Mouse (Mus musculus) heart, embryonic 13.5 days (tissue): ENCODE results near the gene Brpf3. TPM values are rescaled to one million over a fixed set of nuclear protein-coding genes. Genes with fewer than 3 reads are reported as not detected.
A peak's percentile ranks its signal among the peaks of the same experiment; 100 is the strongest.
"Not testable (repeated sequence)": the region's sequence is repeated elsewhere in the genome, so short reads cannot be mapped to it uniquely, and the experiment has no call there.

Source experiments
- ATAC-seq: fragments of 200-750 bp; cut with Nextera tagmentation; 2 replicates; pipeline ENCODE4 v1.8.0; 2017; ENCODE audit warnings: moderate TSS enrichment; ENCODE audit not compliant: insufficient number of reproducible peaks, low FRiP score, low TSS enrichment; ENCODE audit errors: extremely low read depth
- H3K27ac ChIP-seq: fragments of 300-500 bp; sonication (generic); replicated peaks from 2 replicates; pipeline ENCODE4 v1.5.1; 2015; ENCODE audit warnings: moderate library complexity, mild to moderate bottlenecking, inconsistent platforms
- H3K27me3 ChIP-seq: fragments of 300-500 bp; sonication (generic); replicated peaks from 2 replicates; pipeline ENCODE4 v1.6.1; 2015; ENCODE audit warnings: mild to moderate bottlenecking, inconsistent platforms
- H3K36me3 ChIP-seq: fragments of 300-500 bp; sonication (generic); 2 replicates; pipeline ENCODE4 v1.6.1; 2015; ENCODE audit warnings: mild to moderate bottlenecking, inconsistent platforms
- H3K4me1 ChIP-seq: fragments of 300-500 bp; sonication (generic); 2 replicates; pipeline ENCODE4 v1.6.1; 2015; ENCODE audit warnings: inconsistent platforms
- H3K4me2 ChIP-seq: fragments of 300-500 bp; sonication (generic); 2 replicates; pipeline ENCODE4 v1.6.1; 2015; ENCODE audit warnings: inconsistent platforms, mild to moderate bottlenecking, moderate library complexity
- H3K4me3 ChIP-seq: fragments of 300-500 bp; sonication (generic); 2 replicates; pipeline ENCODE4 v1.5.1; 2015; ENCODE audit warnings: moderate library complexity, mild to moderate bottlenecking, inconsistent platforms
- H3K9ac ChIP-seq: fragments of 300-500 bp; sonication (generic); 2 replicates; pipeline ENCODE4 v1.6.1; 2015; ENCODE audit warnings: inconsistent platforms, mild to moderate bottlenecking, moderate library complexity
- H3K9me3 ChIP-seq: fragments of 300-500 bp; sonication (generic); 2 replicates; pipeline ENCODE4 v1.6.1; 2016; ENCODE audit warnings: inconsistent platforms
- WGBS: fragments of 180-500 bp; shearing (Covaris S2); methylation state at CpG from one replicate; pipeline ENCODE4 v1.1.7; 2015; ENCODE audit warnings: mixed read lengths; 5-methylcytosine and 5-hydroxymethylcytosine counted together
- polyA plus RNA-seq: library from polyadenylated mRNA; unstranded; fragments of >200 nt; fragmentation: Nextera tagmentation; extraction: Ambion mirVana; gene quantifications from 2 replicates; pipeline ENCODE4 v1.2.1, GENCODE M21; 2015

The Brpf3 gene
- polyA plus RNA-seq, 1 experiment from 2014 or later: 7.0 TPM

DNA sequence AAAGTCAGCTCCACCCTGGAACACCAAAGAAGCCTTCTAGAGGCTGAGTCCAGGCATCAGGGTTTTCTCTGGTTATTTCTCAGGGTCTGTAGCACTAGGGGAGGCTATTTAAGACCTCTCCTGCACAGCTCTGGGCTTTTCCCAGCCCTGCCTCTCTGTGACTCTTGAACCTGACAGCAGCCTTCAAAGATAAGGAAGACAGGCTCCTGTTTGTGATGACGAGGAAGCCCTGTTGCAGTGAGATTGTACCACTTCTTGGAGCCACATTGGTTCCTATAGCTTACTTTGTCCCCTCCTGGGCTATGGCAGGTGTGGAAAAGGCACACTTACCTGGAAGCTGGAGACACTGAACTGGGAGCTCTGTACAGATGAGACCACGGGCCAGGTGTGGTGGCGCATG is 32.0 kb downstream of the Brpf3 start:
- WGBS: 60% methylated on average over 3 of the region's 3 CpGs
- ATAC-seq: no peak
- Histone ChIP-seq H3K36me3 (peaks cover 91% of the 10 kb centered on the region), H3K27ac (peak overlapping the region; percentile 29; the same call in 1 of the 2 replicates), H3K4me3 (no peak overlapping the region), H3K4me2 (no peak overlapping the region), H3K9ac (peak overlapping the region; percentile 52; the same call in 1 of the 2 replicates), H3K9me3 (no peaks in the 10 kb centered on the region), H3K4me1 (peaks cover 55% of the 10 kb centered on the region), H3K27me3 (no peaks in the 10 kb centered on the region)

DNA sequence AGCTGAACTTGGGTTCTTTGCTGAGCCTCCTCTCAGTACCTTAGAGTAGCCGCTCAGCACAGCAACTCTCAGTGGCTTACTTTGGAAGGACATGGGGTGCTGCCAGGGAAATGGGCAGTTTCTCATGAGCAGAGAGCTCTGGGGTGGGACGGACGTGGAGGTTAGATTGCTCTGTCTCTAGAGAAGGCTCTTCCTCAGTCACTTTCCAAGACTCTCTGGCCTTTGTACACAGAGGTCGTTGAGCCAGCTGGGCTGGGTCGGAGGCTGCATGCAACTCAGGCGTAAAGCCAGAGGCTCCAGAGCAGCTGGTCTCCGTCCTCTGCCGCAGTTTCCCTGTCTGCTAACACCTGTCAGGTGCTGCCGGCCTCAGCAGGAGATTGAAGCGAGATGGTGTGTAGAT is 33.8 kb downstream of the Brpf3 start:
- Histone ChIP-seq H3K9ac (peak overlapping the region; percentile 24; the same call in 1 of the 2 replicates), H3K9me3 (no peaks in the 10 kb centered on the region), H3K36me3 (peaks cover 91% of the 10 kb centered on the region), H3K4me3 (no peak overlapping the region), H3K4me2 (no peak overlapping the region), H3K27ac (0 out of 2 replicates have a peak overlapping the region, but pooled peaks have one; percentile 24), H3K27me3 (no peaks in the 10 kb centered on the region), H3K4me1 (peaks cover 44% of the 10 kb centered on the region)
- WGBS: 42% methylated on average over 10 of the region's 10 CpGs
- ATAC-seq: no peak

- H3K4me2 ChIP-seq: no peak overlapping the region
- H3K27me3 ChIP-seq: no peaks in the 10 kb centered on the region
- no peak overlapping the region for H3K27ac ChIP-seq
- WGBS: 84% methylated on average over 7 of the region's 7 CpGs
- peaks cover 6% of the 10 kb centered on the region; the same call in 1 of the 2 replicates for H3K9me3 ChIP-seq
- ATAC-seq: no peak
- no peak overlapping the region for H3K9ac ChIP-seq
- peaks cover 17% of the 10 kb centered on the region for H3K4me1 ChIP-seq
- H3K36me3 ChIP-seq: peaks cover 67% of the 10 kb centered on the region
- H3K4me3 ChIP-seq: no peak overlapping the region
Measured at GRCm38 (mm10) chr17:28837840-28838239, 37.0 kb downstream of the Brpf3 start.

GRCm38 (mm10) chr17:28841947-28842346 is 41.1 kb downstream of the Brpf3 start:
- not testable (repeated sequence) for H3K27me3 ChIP-seq, H3K9me3 ChIP-seq, H3K4me2 ChIP-seq, H3K4me1 ChIP-seq, H3K27ac ChIP-seq, H3K4me3 ChIP-seq, H3K9ac ChIP-seq, ATAC-seq
- 95% methylated on average over 4 of the region's 4 CpGs for WGBS
- H3K36me3 ChIP-seq: peaks cover 35% of the 10 kb centered on the region

DNA sequence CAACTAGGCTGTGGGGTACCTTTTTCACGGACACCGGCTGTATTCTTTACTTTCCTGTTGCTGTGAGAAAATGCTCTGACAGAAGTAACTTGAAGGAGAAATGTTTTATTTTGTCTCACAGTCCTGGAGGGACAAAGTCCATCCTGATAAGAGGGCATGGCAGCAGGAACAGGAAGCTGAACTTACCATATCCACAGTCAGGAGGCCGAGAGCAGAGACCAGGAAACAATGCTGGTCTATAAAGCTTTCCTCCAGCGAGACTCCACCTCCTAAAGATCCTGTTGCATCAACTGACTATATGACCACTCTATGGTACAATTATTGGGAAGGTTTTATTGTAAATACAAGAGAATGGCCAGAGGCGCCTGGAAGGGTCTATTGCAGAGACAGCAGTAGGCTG is 42.8 kb downstream of the Brpf3 start:
- ATAC-seq: no peak
- no peak overlapping the region for H3K4me2 ChIP-seq
- peaks cover 18% of the 10 kb centered on the region for H3K36me3 ChIP-seq
- no peak overlapping the region for H3K4me3 ChIP-seq
- no peak overlapping the region for H3K27ac ChIP-seq
- peaks cover 12% of the 10 kb centered on the region for H3K4me1 ChIP-seq
- H3K9ac ChIP-seq: no peak overlapping the region
- H3K9me3 ChIP-seq: peaks cover 6% of the 10 kb centered on the region; the same call in 1 of the 2 replicates
- 80% methylated on average over 5 of the region's 5 CpGs for WGBS
- no peaks in the 10 kb centered on the region for H3K27me3 ChIP-seq

DNA sequence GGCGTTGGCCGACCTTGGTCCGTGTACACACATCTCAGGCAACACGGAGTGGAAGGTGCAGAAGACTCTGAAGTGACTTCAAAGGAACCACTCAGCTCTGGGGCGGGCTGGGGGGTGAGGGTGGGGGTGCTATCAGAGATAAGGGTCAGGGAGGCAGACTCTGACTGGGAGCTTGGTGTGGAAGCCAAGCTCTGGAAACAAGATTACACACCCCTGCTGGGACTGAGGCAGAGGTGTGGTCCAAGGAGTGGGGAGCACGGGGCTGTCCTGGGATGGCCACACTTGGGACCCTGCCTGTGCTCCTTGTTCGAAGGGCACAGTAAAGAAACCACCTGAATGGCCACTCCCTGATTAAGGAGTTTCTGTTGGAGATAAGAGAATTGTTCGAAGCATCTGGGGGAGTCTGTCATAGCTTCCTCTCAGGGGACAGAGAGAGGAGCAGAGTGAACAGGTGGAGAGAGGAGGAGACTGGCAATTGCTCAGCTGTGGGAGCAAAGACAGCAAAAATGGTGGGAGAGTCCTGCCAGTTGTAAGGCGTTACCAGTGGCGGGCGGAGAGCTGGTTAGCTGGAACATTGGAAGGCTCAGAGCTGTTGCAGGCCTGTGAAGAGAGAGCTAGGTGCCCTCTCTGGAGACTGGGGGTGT is 46.2 kb downstream of the Brpf3 start:
- Histone ChIP-seq H3K27ac (no peak overlapping the region), H3K27me3 (no peaks in the 10 kb centered on the region), H3K4me3 (no peak overlapping the region), H3K4me1 (peaks cover 12% of the 10 kb centered on the region), H3K9ac (no peak overlapping the region), H3K4me2 (no peak overlapping the region), H3K36me3 (no peaks in the 10 kb centered on the region), H3K9me3 (no peaks in the 10 kb centered on the region)
- WGBS: 18% methylated on average over 11 of the region's 11 CpGs
- ATAC-seq: no peak

- WGBS: 87% methylated on average over 5 of the region's 5 CpGs
- H3K9me3 ChIP-seq: no peaks in the 10 kb centered on the region
- ATAC-seq: no peak
Measured at GRCm38 (mm10) chr17:28850511-28850910, 49.6 kb downstream of the Brpf3 start.

GRCm38 (mm10) chr17:28854377-28854776 is 53.5 kb downstream of the Brpf3 start:
- no peak overlapping the region for H3K27ac ChIP-seq
- no peaks in the 10 kb centered on the region for H3K36me3 ChIP-seq
- no peaks in the 10 kb centered on the region for H3K4me1 ChIP-seq
- H3K9me3 ChIP-seq: peaks cover 11% of the 10 kb centered on the region
- H3K4me3 ChIP-seq: no peak overlapping the region
- no peaks in the 10 kb centered on the region for H3K27me3 ChIP-seq
- 72% methylated on average over 7 of the region's 7 CpGs for WGBS
- H3K9ac ChIP-seq: no peak overlapping the region
- H3K4me2 ChIP-seq: no peak overlapping the region
- no peak for ATAC-seq

More at GRCm38 (mm10) chr17:28850511-28850910, 49.6 kb downstream of the Brpf3 start:
- H3K4me1 ChIP-seq: peaks cover 12% of the 10 kb centered on the region
- H3K4me2 ChIP-seq: no peak overlapping the region
- no peaks in the 10 kb centered on the region for H3K36me3 ChIP-seq
- no peak overlapping the region for H3K9ac ChIP-seq
- no peak overlapping the region for H3K4me3 ChIP-seq
- H3K27ac ChIP-seq: no peak overlapping the region
- H3K27me3 ChIP-seq: no peaks in the 10 kb centered on the region

GRCm38 (mm10) chr17:28855166-28855885 is 54.4 kb downstream of the Brpf3 start:
- Histone ChIP-seq H3K9ac (no peak overlapping the region), H3K36me3 (no peaks in the 10 kb centered on the region), H3K4me3 (no peak overlapping the region), H3K27ac (no peak overlapping the region), H3K9me3 (peaks cover 11% of the 10 kb centered on the region), H3K4me1 (no peaks in the 10 kb centered on the region), H3K27me3 (no peaks in the 10 kb centered on the region), H3K4me2 (no peak overlapping the region)
- WGBS: 63% methylated on average over 9 of the region's 9 CpGs
- no peak for ATAC-seq

- ATAC-seq: no peak
- Histone ChIP-seq H3K9me3 (peaks cover 11% of the 10 kb centered on the region), H3K27me3 (no peaks in the 10 kb centered on the region), H3K27ac (no peak overlapping the region), H3K36me3 (no peaks in the 10 kb centered on the region), H3K4me2 (no peak overlapping the region), H3K9ac (no peak overlapping the region), H3K4me3 (no peak overlapping the region), H3K4me1 (no peaks in the 10 kb centered on the region)
- 71% methylated on average over 3 of the region's 3 CpGs for WGBS
Measured at GRCm38 (mm10) chr17:28856030-28856429, 55.1 kb downstream of the Brpf3 start.

DNA sequence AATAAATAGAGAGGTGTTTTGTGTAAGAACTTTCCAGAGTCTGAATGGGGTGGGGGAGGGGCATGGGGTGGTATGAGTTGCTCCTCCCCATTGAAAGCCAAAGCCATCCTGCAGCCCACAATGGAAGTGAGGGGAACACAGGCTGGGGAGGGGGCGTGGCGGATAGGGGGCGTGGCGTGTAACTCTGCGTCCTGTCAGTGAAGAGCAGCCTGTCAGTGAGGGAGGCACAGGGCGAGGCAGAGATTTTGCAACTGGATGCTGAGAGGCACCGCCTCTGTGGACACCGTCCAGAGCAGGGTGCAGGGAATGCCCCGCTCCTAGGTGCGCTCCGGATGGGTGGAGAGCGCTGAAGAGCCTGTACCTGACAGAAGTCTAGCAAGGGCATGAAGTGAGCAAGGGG is 57.3 kb downstream of the Brpf3 start, which contains the start of gene Pnpla1:
Pnpla1 (plus strand) TSS at position 207 of the 400 bp plus-strand sequence.
- Histone ChIP-seq H3K9me3 (peaks cover 11% of the 10 kb centered on the region), H3K36me3 (no peaks in the 10 kb centered on the region), H3K4me2 (no peak within 1 kb of the TSS), H3K9ac (no peak within 1 kb of the TSS), H3K27ac (no peak within 1 kb of the TSS), H3K4me1 (no peaks in the 10 kb centered on the region), H3K4me3 (no peak within 1 kb of the TSS), H3K27me3 (no peaks in the 10 kb centered on the region)
- ATAC-seq: no peak
- WGBS: 26% methylated on average over 12 of the region's 12 CpGs
